Mouse (Mus musculus) activated CD4-positive, CD25-positive, alpha-beta regulatory T cell, adult 4 months (primary cell): ENCODE results near the gene Trpm1. TPM values are rescaled to one million over a fixed set of nuclear protein-coding genes. Genes with fewer than 3 reads are reported as not detected.

Experiments used
- ATAC-seq: one replicate; pipeline ENCODE4 v1.8.0; 2017
- polyA plus RNA-seq, 2 experiments: library from polyadenylated mRNA; unstranded; fragments of 100-300 nt; shearing (Covaris generic); gene quantifications; one replicate each; pipeline ENCODE4 v1.2.1; 2017

Gene Trpm1
- polyA plus RNA-seq, 2 experiments from 2014 or later, result 4.6 to 7.4 TPM

GRCm38 (mm10) chr7:64291722-64292121 is 138.1 kb downstream of the Trpm1 start:
- ATAC-seq, result no peak

DNA sequence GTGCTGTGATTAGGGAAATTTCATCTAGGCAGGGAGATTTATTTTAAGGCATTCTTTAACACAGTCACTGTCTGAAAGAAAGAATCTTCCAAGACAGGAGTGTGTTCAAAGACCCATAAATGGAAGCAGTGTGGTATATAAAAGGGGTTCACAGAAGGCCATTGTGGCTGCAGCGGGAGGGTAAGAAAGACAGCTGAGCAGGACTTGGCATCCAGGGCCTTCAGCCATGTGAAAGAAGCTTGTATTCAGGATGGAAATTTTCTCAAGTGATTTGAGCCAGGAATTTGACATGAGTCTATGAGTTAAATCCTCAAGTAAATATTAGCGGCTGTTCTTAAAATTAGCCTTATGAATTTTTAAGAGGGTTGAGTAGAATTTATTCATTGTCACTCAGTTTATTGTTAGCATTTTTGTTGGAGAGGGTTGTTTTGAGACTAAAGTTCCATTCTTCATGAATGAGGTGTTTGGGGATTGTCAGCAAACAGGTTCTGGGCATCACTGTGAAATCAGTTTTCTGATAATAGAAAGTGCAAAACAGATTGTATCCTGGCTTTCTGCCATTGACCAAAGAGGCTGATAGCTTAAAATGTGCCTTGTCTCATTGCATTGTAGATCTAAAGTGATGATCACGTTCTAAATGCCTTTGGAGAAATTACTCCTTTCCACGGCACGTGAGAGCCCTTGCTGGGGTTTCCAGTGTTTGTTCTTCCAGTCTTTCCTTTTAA is 142.8 kb downstream of the Trpm1 start:
- ATAC-seq, result no peak

DNA sequence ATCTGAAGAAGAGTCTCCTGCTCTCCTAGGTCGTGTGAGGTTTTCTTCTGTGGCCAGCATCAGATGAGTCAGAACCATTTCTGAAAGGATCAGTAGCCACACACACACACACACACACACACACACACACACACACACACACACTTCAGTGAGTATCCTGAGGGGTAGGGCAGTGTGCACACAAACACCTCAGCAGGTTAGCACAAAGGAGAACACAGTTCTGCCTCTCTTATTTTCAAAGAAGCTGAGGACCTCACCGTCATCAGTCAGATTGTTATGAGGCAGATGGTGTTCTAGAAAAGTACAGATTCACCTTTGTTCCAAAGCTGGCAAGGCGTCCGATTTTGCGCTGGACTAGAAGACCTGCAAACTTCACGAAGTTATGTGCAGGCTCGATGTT is 156.6 kb downstream of the Trpm1 start:
- no peak for ATAC-seq

GRCm38 (mm10) chr7:64310756-64311155 is 157.1 kb downstream of the Trpm1 start:
- ATAC-seq, result no peak

DNA sequence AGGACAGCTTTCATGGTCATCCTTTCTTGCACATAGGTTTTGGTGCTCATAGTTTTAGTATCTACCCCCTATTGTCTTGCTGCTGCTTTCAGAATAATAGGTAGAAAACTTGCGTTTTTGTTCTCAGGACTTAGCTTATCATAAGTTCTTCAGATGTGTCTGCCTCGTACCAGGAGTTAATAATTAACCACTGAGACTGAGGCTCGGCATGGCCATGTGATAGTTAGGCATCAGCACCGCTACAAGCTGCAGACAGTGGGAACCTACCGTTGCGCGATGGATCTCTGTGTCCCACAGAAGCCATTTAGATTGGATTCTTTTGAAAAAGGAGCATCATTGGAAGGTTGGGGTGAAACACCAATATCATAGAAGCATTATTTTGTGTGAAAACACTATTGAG is 159.2 kb downstream of the Trpm1 start:
- no peak for ATAC-seq

Other genes starting within 250 kb of the Trpm1 start
- gene E030018B13Rik, start 237.0 kb upstream of the Trpm1 start, polyA plus RNA-seq, result under 1 TPM in 1 of 2 experiments, not detected in 1; 0.56 TPM
- gene Klf13, start 214.9 kb upstream of the Trpm1 start, polyA plus RNA-seq, result 100 to 1,000 TPM; 153 to 178 TPM
- 1 to 10 TPM; 4.5 to 5.0 TPM for gene Mtmr10, start 133.8 kb downstream of the Trpm1 start, polyA plus RNA-seq
- 1 to 10 TPM; 4.1 to 4.6 TPM for gene Fan1, start 220.3 kb downstream of the Trpm1 start, polyA plus RNA-seq
- gene Mphosph10, start 238.4 kb downstream of the Trpm1 start, polyA plus RNA-seq, result 10 to 100 TPM; 46.9 to 50.2 TPM
- 10 to 100 TPM; 25.5 to 26.7 TPM for gene Mcee, start 238.8 kb downstream of the Trpm1 start, polyA plus RNA-seq